Mouse (Mus musculus): ENCODE results near the gene Pxk. TPM values are rescaled to one million over a fixed set of nuclear protein-coding genes. Genes with fewer than 3 reads are reported as not detected.

Gene Pxk
- polyA plus RNA-seq, 1 experiment from 2014 or later: 39.0 TPM

GRCm38 (mm10) chr14:8127971-8128370 lies 30.0 kb downstream of the Pxk start:
- H3K9me3 ChIP-seq: no peaks in the 10 kb centered on the region
- no peak overlapping the region for H3K9ac ChIP-seq
- no peak overlapping the region for H3K4me3 ChIP-seq (replicated peaks)
- 62% methylated on average over 5 of the region's 5 CpGs for WGBS
- H3K4me1 ChIP-seq: no peaks in the 10 kb centered on the region
- no peaks in the 10 kb centered on the region for H3K36me3 ChIP-seq
- H3K27me3 ChIP-seq (replicated peaks): no peaks in the 10 kb centered on the region
- no peak for ATAC-seq (ENCODE audit: insufficient read depth, low FRiP score, low read depth)
- no peak overlapping the region for H3K4me2 ChIP-seq
- no peak overlapping the region for H3K27ac ChIP-seq

GRCm38 (mm10) chr14:8132789-8133188 lies 34.8 kb downstream of the Pxk start:
- H3K4me3 ChIP-seq (replicated peaks): no peak overlapping the region

GRCm38 (mm10) chr14:8134234-8134633 lies 36.2 kb downstream of the Pxk start:
- no peak for ATAC-seq (ENCODE audit: insufficient read depth, low FRiP score, low read depth)
- no peaks in the 10 kb centered on the region for H3K27me3 ChIP-seq (replicated peaks)
- no peaks in the 10 kb centered on the region for H3K36me3 ChIP-seq
- no peak overlapping the region for H3K9ac ChIP-seq
- H3K4me2 ChIP-seq: no peak overlapping the region
- no peak overlapping the region for H3K27ac ChIP-seq
- no peaks in the 10 kb centered on the region for H3K4me1 ChIP-seq
- 77% methylated on average over 2 of the region's 2 CpGs for WGBS
- no peaks in the 10 kb centered on the region for H3K9me3 ChIP-seq
- no peak overlapping the region for H3K4me3 ChIP-seq (replicated peaks)

More at GRCm38 (mm10) chr14:8132789-8133188, 34.8 kb downstream of the Pxk start:
- Histone ChIP-seq H3K36me3 (no peaks in the 10 kb centered on the region), H3K27ac (no peak overlapping the region), H3K27me3 (replicated peaks) (no peaks in the 10 kb centered on the region), H3K9me3 (no peaks in the 10 kb centered on the region), H3K9ac (no peak overlapping the region), H3K4me1 (no peaks in the 10 kb centered on the region), H3K4me2 (no peak overlapping the region)
- 77% methylated on average over 8 of the region's 8 CpGs for WGBS
- ATAC-seq (ENCODE audit: insufficient read depth, low FRiP score, low read depth): no peak

GRCm38 (mm10) chr14:8135130-8135529 lies 37.1 kb downstream of the Pxk start:
- H3K27me3 ChIP-seq (replicated peaks): no peaks in the 10 kb centered on the region
- no peak overlapping the region for H3K4me2 ChIP-seq
- 56% methylated on average over 3 of the region's 3 CpGs for WGBS
- 0 out of 2 replicates have a peak, but pooled peaks cover 5% of the 10 kb centered on the region for H3K36me3 ChIP-seq
- no peaks in the 10 kb centered on the region for H3K4me1 ChIP-seq
- H3K4me3 ChIP-seq (replicated peaks): no peak overlapping the region
- H3K9ac ChIP-seq: no peak overlapping the region
- no peaks in the 10 kb centered on the region for H3K9me3 ChIP-seq
- no peak overlapping the region for H3K27ac ChIP-seq
- no peak; the same call in 1 of the 2 replicates for ATAC-seq (ENCODE audit: insufficient read depth, low FRiP score, low read depth)

- Histone ChIP-seq H3K9me3 (no peaks in the 10 kb centered on the region), H3K9ac (no peak overlapping the region), H3K4me1 (no peaks in the 10 kb centered on the region), H3K27me3 (replicated peaks) (no peaks in the 10 kb centered on the region), H3K4me2 (no peak overlapping the region), H3K36me3 (peaks cover 20% of the 10 kb centered on the region), H3K4me3 (replicated peaks) (no peak overlapping the region), H3K27ac (no peak overlapping the region)
- WGBS: 80% methylated on average over 23 of the region's 23 CpGs
- ATAC-seq (ENCODE audit: insufficient read depth, low FRiP score, low read depth): no peak
Observed at GRCm38 (mm10) chr14:8139724-8140710, 42.0 kb downstream of the Pxk start.

- no peaks in the 10 kb centered on the region for H3K4me1 ChIP-seq
- no peak overlapping the region for H3K4me3 ChIP-seq (replicated peaks)
- no peak overlapping the region for H3K4me2 ChIP-seq
- no peaks in the 10 kb centered on the region for H3K9me3 ChIP-seq
- H3K27ac ChIP-seq: no peak overlapping the region
- peaks cover 20% of the 10 kb centered on the region for H3K36me3 ChIP-seq
- no peaks in the 10 kb centered on the region for H3K27me3 ChIP-seq (replicated peaks)
- WGBS: 80% methylated on average over 2 of the region's 2 CpGs
- no peak overlapping the region for H3K9ac ChIP-seq
- no peak for ATAC-seq (ENCODE audit: insufficient read depth, low FRiP score, low read depth)
Observed at GRCm38 (mm10) chr14:8141131-8141530, 43.1 kb downstream of the Pxk start.

GRCm38 (mm10) chr14:8145594-8146558 lies 47.9 kb downstream of the Pxk start:
- ATAC-seq (ENCODE audit: insufficient read depth, low FRiP score, low read depth): no peak
- Histone ChIP-seq H3K27ac (peak overlapping the region; percentile 35; the same call in 1 of the 2 replicates), H3K27me3 (replicated peaks) (no peaks in the 10 kb centered on the region), H3K4me3 (replicated peaks) (no peak overlapping the region), H3K4me2 (no peak overlapping the region), H3K4me1 (no peaks in the 10 kb centered on the region), H3K9ac (no peak overlapping the region), H3K36me3 (peaks cover 20% of the 10 kb centered on the region), H3K9me3 (no peaks in the 10 kb centered on the region)
- WGBS: 85% methylated on average over 13 of the region's 13 CpGs

- Histone ChIP-seq H3K36me3 (peaks cover 25% of the 10 kb centered on the region; the same call in 1 of the 2 replicates), H3K9ac (no peak overlapping the region), H3K27me3 (replicated peaks) (no peaks in the 10 kb centered on the region), H3K27ac (peak overlapping the region; percentile 35; the same call in 1 of the 2 replicates), H3K4me2 (no peak overlapping the region), H3K4me1 (no peaks in the 10 kb centered on the region), H3K9me3 (no peaks in the 10 kb centered on the region), H3K4me3 (replicated peaks) (no peak overlapping the region)
- ATAC-seq (ENCODE audit: insufficient read depth, low FRiP score, low read depth): peak; percentile 70
- WGBS: 71% methylated on average over 11 of the region's 11 CpGs
Observed at GRCm38 (mm10) chr14:8146611-8147223, 48.7 kb downstream of the Pxk start.

- H3K27ac ChIP-seq: no peak overlapping the region
- H3K27me3 ChIP-seq (replicated peaks): no peaks in the 10 kb centered on the region
- no peak overlapping the region for H3K4me3 ChIP-seq (replicated peaks)
- 0 out of 2 replicates have a peak, but pooled peaks cover 19% of the 10 kb centered on the region for H3K36me3 ChIP-seq
- no peak overlapping the region for H3K4me2 ChIP-seq
- 82% methylated on average over 8 of the region's 8 CpGs for WGBS
- no peak for ATAC-seq (ENCODE audit: insufficient read depth, low FRiP score, low read depth)
- no peaks in the 10 kb centered on the region for H3K9me3 ChIP-seq
- H3K4me1 ChIP-seq: no peaks in the 10 kb centered on the region
- no peak overlapping the region for H3K9ac ChIP-seq
Observed at GRCm38 (mm10) chr14:8148842-8149241, 50.8 kb downstream of the Pxk start.

GRCm38 (mm10) chr14:8151757-8152156 lies 53.7 kb downstream of the Pxk start:
- Histone ChIP-seq H3K27ac (no peak overlapping the region), H3K9me3 (no peaks in the 10 kb centered on the region), H3K27me3 (replicated peaks) (no peaks in the 10 kb centered on the region), H3K9ac (no peak overlapping the region), H3K36me3 (0 out of 2 replicates have a peak, but pooled peaks cover 20% of the 10 kb centered on the region), H3K4me1 (no peaks in the 10 kb centered on the region), H3K4me2 (no peak overlapping the region), H3K4me3 (replicated peaks) (no peak overlapping the region)
- no peak for ATAC-seq (ENCODE audit: insufficient read depth, low FRiP score, low read depth)
- 94% methylated on average over 5 of the region's 5 CpGs for WGBS

GRCm38 (mm10) chr14:8154072-8154471 lies 56.1 kb downstream of the Pxk start:
- Histone ChIP-seq H3K27ac (no peak overlapping the region), H3K9ac (no peak overlapping the region), H3K4me2 (no peak overlapping the region), H3K4me1 (no peaks in the 10 kb centered on the region), H3K36me3 (0 out of 2 replicates have a peak, but pooled peaks cover 19% of the 10 kb centered on the region), H3K27me3 (replicated peaks) (no peaks in the 10 kb centered on the region), H3K9me3 (no peaks in the 10 kb centered on the region), H3K4me3 (replicated peaks) (no peak overlapping the region)
- ATAC-seq (ENCODE audit: insufficient read depth, low FRiP score, low read depth): no peak
- 81% methylated on average over 3 of the region's 3 CpGs for WGBS
